Mouse (Mus musculus) brain, embryonic 14.5 days (tissue): ENCODE measurements around the gene Ramp3.

Experiments
- CTCF ChIP-seq: fragments of 200-500 bp; IDR thresholded peaks from 2 replicates; pipeline ENCODE4 v1.5.1; 2012; ENCODE audit warnings: inconsistent platforms, mild to moderate bottlenecking, moderate library complexity, borderline replicate concordance; ENCODE audit not compliant: insufficient read depth, insufficient read length; ENCODE audit errors: extremely low read depth
- POLR2A ChIP-seq: fragments of 200-500 bp; IDR thresholded peaks from 2 replicates; pipeline ENCODE4 v1.6.1; 2012; ENCODE audit warnings: mild to moderate bottlenecking, inconsistent platforms, borderline replicate concordance; ENCODE audit not compliant: poor library complexity, insufficient read depth, insufficient read length, severe bottlenecking; ENCODE audit errors: extremely low read depth

- TF ChIP-seq CTCF (no peak), POLR2A (no peak)
These were observed 39.4 kb downstream of the Ramp3 start for GRCm38 (mm10) chr11:6697751-6698150.
